Mouse (Mus musculus): ENCODE measurements around the gene F930015N05Rik. TPM values are rescaled to one million over a fixed set of nuclear protein-coding genes. Genes with fewer than 3 reads are reported as not detected.

The F930015N05Rik gene
- under 1 TPM in 1 of 2 experiments, not detected in 1; 0.18 TPM for total RNA-seq (2021)
- long read RNA-seq, experiment 1 = 0 reads
- long read RNA-seq, experiment 2 = 0 reads

- DNase-seq = no peak
These were observed at the start of gene F930015N05Rik for GRCm38 (mm10) chr11:64436412-64436727. Gene F930015N05Rik, minus strand, starts transcription at chr11:64436653.

- DNase-seq = no peak
These were observed 45.0 kb upstream of the F930015N05Rik start for GRCm38 (mm10) chr11:64481445-64481844.

DNA sequence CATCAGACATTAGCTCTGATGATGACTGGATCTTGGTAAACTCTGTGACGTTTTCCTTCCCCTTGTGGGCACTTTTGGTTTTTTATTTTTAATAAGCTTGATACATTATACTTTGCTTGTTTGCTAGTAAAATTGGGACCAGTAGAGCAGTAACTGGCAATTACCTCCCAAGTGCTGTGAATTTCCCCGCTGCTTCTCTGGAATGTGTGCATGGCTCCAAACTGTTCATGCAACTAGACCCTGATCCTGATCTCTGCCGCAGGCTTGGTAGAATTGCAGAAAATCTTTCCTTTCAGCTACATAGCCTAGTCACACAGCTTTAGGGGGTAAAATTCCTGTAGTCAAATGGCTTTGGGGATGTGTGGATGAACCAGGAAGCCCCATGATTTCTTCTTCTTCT lies 37.2 kb upstream of the F930015N05Rik start:
- no peak for DNase-seq

DNA sequence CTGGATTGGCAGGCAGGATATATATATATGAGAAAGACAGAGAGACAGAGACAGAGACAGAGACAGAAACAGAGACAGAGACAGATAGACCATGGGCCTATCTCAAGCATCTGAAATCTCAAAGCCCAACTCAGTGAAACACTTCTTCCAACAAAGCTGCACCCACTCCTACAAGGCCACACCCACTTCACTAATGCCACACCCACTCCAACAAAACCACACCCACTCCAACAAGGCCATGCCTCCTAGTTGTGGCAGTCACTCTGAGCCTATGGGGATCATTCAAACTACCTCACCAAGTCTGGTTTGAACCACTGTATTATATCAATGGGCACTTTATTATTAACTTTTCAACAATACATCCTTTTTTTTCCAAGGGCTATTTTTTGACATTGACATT lies 34.2 kb upstream of the F930015N05Rik start:
- no peak for DNase-seq

DNA sequence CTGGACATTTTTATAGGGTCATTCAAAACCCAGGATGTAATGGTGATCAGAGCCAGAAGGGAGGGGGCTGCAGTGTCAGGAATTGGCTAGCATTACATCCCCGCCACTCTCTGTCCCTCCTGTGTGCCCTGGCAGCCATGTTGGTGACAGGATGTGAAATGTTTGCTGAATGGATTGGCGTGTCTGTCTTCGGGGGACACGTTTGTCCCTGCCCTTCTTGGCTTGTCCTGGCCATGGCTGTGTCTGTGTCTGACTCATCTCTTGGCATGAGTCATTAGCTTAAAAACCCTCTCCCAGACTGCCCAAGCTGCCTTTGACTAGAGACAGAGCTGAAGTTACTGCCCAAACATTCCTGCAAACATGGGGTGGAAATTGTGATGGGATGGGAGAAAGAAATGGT lies 32.3 kb upstream of the F930015N05Rik start:
- DNase-seq = no peak

GRCm38 (mm10) chr11:64461746-64462145 lies 25.3 kb upstream of the F930015N05Rik start:
- no peak for DNase-seq

DNA sequence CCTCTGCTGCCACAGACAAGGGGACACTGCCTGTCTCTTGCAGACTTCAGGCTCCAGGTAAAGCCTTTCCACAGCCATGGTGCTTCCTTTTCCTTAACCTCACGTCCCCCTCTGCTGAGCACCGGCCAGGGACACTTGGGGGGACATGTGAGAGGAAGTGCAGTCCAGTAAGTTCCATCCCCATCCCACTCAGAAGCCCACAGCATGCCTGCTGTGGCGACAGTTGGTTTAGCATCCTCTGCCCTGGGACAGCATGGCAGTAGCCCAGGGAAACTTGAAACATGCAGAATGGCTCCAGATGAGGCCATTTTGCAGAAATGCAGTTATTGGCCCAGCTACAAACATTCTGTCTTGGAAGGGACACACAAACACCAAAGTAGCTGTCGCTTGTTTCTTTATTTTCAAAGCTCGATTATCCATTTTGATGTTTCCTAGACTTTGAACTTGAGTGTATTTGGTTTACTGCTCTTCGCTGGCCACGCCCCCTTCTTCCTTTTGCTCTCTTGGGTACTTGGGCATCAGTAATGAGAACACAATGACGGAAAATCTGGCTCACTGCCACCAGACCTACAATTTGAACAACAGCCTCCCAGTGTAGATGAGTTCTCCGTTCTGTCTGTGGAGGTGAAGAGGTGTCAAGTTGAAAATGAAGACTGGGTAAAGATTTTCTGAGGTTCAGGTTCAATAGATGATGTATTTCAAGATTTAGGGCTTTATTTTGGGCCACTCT lies 12.3 kb upstream of the F930015N05Rik start:
- DNase-seq = no peak

- no peak for DNase-seq
These were observed 8.8 kb upstream of the F930015N05Rik start for GRCm38 (mm10) chr11:64445227-64445626.

- no peak for DNase-seq
These were observed 6.2 kb upstream of the F930015N05Rik start for GRCm38 (mm10) chr11:64442701-64443100.

- DNase-seq = no peak
These were observed 5.7 kb upstream of the F930015N05Rik start for GRCm38 (mm10) chr11:64442119-64442518.

GRCm38 (mm10) chr11:64438909-64439308 lies 2.5 kb upstream of the F930015N05Rik start:
- DNase-seq = no peak

DNA sequence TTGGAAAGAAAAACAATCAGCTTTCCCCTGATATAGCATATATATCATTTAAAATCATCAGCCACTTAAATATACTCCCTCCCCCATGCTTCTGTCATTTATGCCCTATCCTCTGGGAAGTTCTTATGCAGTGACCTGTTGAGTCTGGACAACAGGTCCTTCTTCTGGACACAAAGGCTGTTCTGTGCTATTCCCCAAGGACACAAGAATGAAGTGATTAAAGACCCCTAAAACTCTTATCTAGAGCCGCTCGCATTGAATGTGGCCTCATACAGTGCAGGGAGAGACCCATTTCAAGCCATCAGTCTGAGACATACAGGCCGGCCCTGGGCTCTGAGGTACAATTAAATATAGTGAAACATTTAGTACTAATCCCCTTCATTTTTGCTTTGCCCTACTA lies 1.3 kb upstream of the F930015N05Rik start:
- DNase-seq = no peak

- no peak for DNase-seq
These were observed 392 bp upstream of the F930015N05Rik start for GRCm38 (mm10) chr11:64436791-64437298.

- DNase-seq = peak; percentile 42
These were observed 674 bp downstream of the F930015N05Rik start for GRCm38 (mm10) chr11:64435546-64436411.

- DNase-seq = peak; percentile 44
These were observed 1.6 kb downstream of the F930015N05Rik start, which contains the start of gene Hs3st3a1 for GRCm38 (mm10) chr11:64434611-64435545. Gene Hs3st3a1, plus strand, starts transcription at chr11:64435332.

DNA sequence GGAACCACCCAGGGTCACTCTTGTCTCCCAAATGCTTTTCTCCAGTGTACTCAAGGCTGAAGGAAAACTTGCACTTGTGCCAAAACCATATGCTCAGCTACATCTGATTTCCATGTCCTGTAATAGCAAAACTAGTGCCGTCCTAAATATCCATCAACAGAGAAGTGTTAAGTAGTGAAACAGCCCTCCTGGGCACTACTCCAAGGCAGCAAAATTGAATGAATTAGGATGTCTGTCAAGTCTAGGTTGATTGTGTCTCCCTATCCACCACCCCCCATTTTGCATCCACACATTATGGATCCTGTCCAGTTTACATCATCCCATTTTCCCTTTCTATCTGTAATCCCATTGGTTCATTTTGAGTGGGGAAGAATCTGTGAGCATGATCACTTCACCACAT lies 17.5 kb downstream of the F930015N05Rik start:
- DNase-seq = no peak

DNA sequence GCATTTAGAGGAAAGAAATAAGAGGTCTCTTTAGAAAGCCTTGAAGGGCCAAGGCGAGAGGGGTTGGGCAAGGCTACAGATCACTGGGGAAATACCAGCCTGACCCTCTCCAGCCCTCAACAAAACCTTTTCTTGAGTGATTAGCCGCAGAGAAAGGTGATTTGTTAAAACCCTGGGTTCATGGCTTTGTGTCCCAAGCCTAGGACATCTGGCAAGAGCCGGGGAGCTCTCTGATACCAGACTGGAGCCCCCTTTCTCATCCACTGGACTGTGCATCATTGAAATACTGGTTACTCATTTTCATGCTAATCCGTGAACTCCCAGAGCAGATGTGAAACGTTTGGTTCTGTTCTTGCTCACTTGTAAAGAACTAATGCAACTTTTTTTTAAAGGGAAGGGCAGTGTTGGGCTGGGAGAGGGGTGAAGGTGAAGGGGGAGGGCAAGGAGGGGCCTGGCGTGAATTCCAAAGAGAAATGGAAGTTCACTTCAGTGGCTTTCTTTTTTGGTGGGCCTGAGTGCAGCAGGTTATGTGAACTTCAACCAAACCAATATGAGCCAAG lies 35.8 kb downstream of the F930015N05Rik start:
- DNase-seq = no peak

GRCm38 (mm10) chr11:64397612-64398011 lies 38.8 kb downstream of the F930015N05Rik start:
- DNase-seq = no peak

GRCm38 (mm10) chr11:64396949-64397348 lies 39.5 kb downstream of the F930015N05Rik start:
- DNase-seq = no peak

GRCm38 (mm10) chr11:64396331-64396881 lies 40.0 kb downstream of the F930015N05Rik start:
- peak; percentile 5 for DNase-seq

DNA sequence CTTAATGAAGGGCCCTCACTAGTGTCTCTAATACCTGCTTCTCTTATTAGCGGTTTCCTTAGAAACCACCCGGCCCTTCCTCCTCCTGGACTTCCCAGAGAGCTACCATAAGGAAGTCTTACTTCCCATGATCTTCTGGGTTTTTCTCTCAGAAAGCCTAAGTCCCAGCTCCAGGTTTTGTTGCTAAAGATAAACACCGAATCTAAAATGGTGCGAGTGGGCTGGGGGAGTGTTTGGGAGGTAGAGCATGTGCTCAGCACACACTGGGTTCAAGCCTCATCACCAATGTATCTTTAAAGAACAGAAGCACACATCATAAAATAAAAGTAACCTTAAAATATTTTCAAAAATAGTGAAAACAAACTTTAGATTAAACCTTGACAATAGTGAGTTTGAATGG lies 50.1 kb downstream of the F930015N05Rik start:
- no peak for DNase-seq
